Mouse (Mus musculus) olfactory bulb, adult 2 months (tissue): ENCODE measurements at regions not wholly inside any gene's neighbourhood (a gene's known extent, or its start where the extent isn't known, plus 50 kb on each side); places are given as distances from the start of the nearest gene placed in this dataset.
A peak's percentile ranks its signal among the peaks of the same experiment; 100 is the strongest.
"Not testable (repeated sequence)": the region's sequence is repeated elsewhere in the genome, so short reads cannot be mapped to it uniquely, and the experiment has no call there.

Source experiments
- H3K27ac ChIP-seq: fragments of 200-500 bp; 2 replicates; pipeline ENCODE4 v1.5.1; 2012; ENCODE audit warnings: low read depth, low read length; ENCODE audit not compliant: insufficient read depth
- H3K4me1 ChIP-seq: fragments of 200-500 bp; 2 replicates; pipeline ENCODE4 v1.6.1; 2012; ENCODE audit warnings: low read length; ENCODE audit not compliant: control insufficient read depth, insufficient read depth
- H3K4me3 ChIP-seq: fragments of 200-500 bp; 2 replicates; pipeline ENCODE4 v1.5.1; 2012; ENCODE audit warnings: mild to moderate bottlenecking, low read depth, low read length, moderate library complexity; ENCODE audit not compliant: insufficient read depth
- CTCF ChIP-seq: fragments of 200-500 bp; IDR thresholded peaks from 2 replicates; pipeline ENCODE4 v1.5.1; 2012; ENCODE audit warnings: low read depth, mild to moderate bottlenecking, low read length, moderate library complexity; ENCODE audit not compliant: insufficient read depth
- POLR2A ChIP-seq: fragments of 200-500 bp; IDR thresholded peaks from 2 replicates; pipeline ENCODE4 v1.6.1; 2012; ENCODE audit warnings: mild to moderate bottlenecking, low read depth, low read length, moderate library complexity; ENCODE audit not compliant: insufficient read depth
- WGBS: fragments of 180-500 bp; shearing (Covaris S2); methylation state at CpG from one replicate; pipeline ENCODE4 v1.1.7; 2018; 5-methylcytosine and 5-hydroxymethylcytosine counted together

GRCm38 (mm10) chr12:71707727-71708369 lies 123.0 kb upstream of the Daam1 start:
- Histone ChIP-seq H3K27ac (no peak overlapping the region), H3K4me3 (no peak overlapping the region), H3K4me1 (peaks cover 3% of the 10 kb centered on the region; the same call in 1 of the 2 replicates)
- TF ChIP-seq POLR2A (no peak), CTCF (peak; percentile 58; the same call in 1 of the 2 replicates)
- 11% methylated on average over 10 of the region's 10 CpGs for WGBS

GRCm38 (mm10) chr12:71714606-71715005 lies 116.3 kb upstream of the Daam1 start:
- no peak overlapping the region for H3K27ac ChIP-seq
- H3K4me1 ChIP-seq = peaks cover 3% of the 10 kb centered on the region; the same call in 1 of the 2 replicates
- WGBS = 69% methylated on average over 7 of the region's 7 CpGs
- H3K4me3 ChIP-seq = no peak overlapping the region
- TF ChIP-seq CTCF = no peak
- no peak for TF ChIP-seq POLR2A

GRCm38 (mm10) chr12:71718412-71718811 lies 112.5 kb upstream of the Daam1 start:
- WGBS = 79% methylated on average over 12 of the region's 12 CpGs
- not testable (repeated sequence) for H3K4me3 ChIP-seq, H3K27ac ChIP-seq, H3K4me1 ChIP-seq

GRCm38 (mm10) chr12:71718911-71719310 lies 112.0 kb upstream of the Daam1 start:
- WGBS = 87% methylated on average over 7 of the region's 7 CpGs
- Histone ChIP-seq H3K4me1 (no peaks in the 10 kb centered on the region), H3K27ac (no peak overlapping the region), H3K4me3 (no peak overlapping the region)
- no peak for TF ChIP-seq CTCF
- no peak for TF ChIP-seq POLR2A

- 51% methylated on average over 5 of the region's 5 CpGs for WGBS
- no peak overlapping the region for H3K4me3 ChIP-seq
- H3K4me1 ChIP-seq = no peaks in the 10 kb centered on the region; the same call in 1 of the 2 replicates
- H3K27ac ChIP-seq = no peak overlapping the region
- TF ChIP-seq CTCF (no peak), POLR2A (no peak)
These were observed 105.7 kb upstream of the Daam1 start for GRCm38 (mm10) chr12:71725140-71725539.

DNA sequence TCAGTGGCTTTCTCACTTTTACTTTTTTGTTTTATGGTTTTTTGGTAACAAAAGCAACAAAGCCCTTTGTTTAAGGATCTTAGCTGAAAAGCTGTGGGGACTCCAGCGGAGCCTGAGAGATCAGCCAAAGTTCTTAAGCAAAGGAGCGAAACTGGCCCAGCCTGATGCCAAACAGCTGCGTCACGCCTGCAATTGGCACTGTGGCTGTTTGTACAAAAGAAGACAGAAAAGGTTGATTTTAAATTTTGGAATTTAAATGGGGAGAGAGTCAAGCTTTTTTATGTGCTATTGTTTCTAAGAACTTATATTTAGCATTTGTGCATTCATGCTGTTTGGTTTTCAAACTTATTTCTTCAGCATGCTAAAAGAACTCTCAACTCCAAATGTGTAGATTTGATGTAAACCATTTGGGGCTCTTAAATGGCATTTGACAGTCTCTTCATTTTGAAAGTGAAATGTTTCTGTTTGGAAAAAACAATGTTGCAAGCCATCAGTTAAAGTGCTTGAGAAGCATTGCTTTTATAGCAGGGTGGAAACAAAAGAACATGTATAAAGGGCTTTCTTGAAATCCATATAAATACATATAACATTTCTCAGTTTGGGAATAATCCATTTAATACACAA lies 105.1 kb upstream of the Daam1 start:
- no peak for TF ChIP-seq CTCF
- TF ChIP-seq POLR2A = no peak
- Histone ChIP-seq H3K27ac (no peak overlapping the region), H3K4me1 (no peaks in the 10 kb centered on the region; the same call in 1 of the 2 replicates), H3K4me3 (no peak overlapping the region)
- 51% methylated on average over 4 of the region's 4 CpGs for WGBS

DNA sequence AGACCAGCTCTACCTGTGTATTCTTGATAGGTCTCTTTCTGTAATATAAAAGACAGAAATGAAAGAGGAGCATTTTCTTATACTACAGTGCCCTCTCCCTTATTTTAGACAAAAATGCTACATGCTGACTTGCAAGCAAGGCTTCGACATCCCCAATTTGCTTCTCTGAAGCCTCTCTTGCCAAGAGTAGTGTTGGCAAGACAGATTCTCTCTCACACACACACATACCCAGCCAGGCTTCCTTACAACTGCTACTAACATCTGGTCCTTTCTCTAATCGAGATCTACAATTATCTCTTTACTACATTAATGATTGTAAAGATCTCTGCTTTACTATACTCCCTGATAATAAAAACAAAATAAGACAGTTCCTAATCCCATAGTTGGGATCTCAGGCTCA lies 87.5 kb upstream of the Daam1 start:
- Histone ChIP-seq H3K4me1 (peaks cover 9% of the 10 kb centered on the region), H3K27ac (no peak overlapping the region), H3K4me3 (no peak overlapping the region)
- TF ChIP-seq CTCF = no peak
- TF ChIP-seq POLR2A = no peak
- 15% methylated on average over 2 of the region's 2 CpGs for WGBS

DNA sequence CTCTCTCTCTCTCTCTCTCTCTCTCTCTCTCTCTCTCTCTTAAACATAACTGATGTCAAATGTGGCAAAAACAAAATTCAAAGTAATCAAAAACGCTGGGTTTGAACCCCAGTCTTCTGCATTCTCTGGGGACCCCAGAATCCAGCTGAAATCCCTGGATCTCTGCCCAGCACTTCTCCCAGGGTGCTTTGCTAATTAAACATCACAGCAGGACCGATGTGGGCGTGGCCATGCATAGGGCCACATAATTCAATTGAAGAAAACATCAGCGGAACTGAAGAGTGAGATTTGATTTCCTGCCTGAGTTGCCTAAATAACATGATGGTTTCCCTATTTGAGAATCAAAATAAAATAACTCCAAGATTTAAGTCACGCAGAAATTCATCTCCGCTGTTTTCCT lies 84.9 kb upstream of the Daam1 start:
- H3K4me1 ChIP-seq = peaks cover 16% of the 10 kb centered on the region
- H3K4me3 ChIP-seq = no peak overlapping the region
- TF ChIP-seq POLR2A (no peak), CTCF (no peak)
- H3K27ac ChIP-seq = no peak overlapping the region
- 41% methylated on average over 6 of the region's 6 CpGs for WGBS

DNA sequence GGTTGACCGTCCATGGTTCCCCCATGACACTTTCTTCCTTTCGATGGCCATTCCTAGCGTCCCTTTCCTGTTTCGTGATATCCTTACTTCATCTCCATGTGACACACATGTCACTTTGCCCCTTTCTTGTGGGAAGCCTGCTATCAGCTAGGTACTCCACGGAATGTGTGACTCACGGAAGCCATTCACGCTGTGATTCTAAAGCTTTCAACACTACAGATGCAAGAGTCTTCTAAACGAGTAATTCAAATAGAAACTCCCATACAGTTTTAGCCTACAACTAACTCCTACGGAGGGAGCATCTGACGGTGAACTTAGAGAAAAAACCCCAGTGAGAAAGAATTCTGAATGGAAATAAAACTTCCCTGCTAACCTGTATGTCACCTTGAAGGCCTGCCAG lies 83.5 kb upstream of the Daam1 start:
- Histone ChIP-seq H3K4me1 (peaks cover 16% of the 10 kb centered on the region), H3K27ac (peak overlapping the region; percentile 32; the same call in 1 of the 2 replicates), H3K4me3 (no peak overlapping the region)
- no peak for TF ChIP-seq POLR2A
- no peak for TF ChIP-seq CTCF
- 57% methylated on average over 10 of the region's 10 CpGs for WGBS
